Mouse (Mus musculus): ENCODE results near the gene Pyurf. TPM values are rescaled to one million over a fixed set of nuclear protein-coding genes. Genes with fewer than 3 reads are reported as not detected.
A peak's percentile ranks its signal among the peaks of the same experiment; 100 is the strongest.

Pyurf gene
- polyA plus RNA-seq (2015; fragmentation: Nextera tagmentation; extraction: Ambion mirVana) = 13.0 and 13.7 TPM in 2 replicates

DNA sequence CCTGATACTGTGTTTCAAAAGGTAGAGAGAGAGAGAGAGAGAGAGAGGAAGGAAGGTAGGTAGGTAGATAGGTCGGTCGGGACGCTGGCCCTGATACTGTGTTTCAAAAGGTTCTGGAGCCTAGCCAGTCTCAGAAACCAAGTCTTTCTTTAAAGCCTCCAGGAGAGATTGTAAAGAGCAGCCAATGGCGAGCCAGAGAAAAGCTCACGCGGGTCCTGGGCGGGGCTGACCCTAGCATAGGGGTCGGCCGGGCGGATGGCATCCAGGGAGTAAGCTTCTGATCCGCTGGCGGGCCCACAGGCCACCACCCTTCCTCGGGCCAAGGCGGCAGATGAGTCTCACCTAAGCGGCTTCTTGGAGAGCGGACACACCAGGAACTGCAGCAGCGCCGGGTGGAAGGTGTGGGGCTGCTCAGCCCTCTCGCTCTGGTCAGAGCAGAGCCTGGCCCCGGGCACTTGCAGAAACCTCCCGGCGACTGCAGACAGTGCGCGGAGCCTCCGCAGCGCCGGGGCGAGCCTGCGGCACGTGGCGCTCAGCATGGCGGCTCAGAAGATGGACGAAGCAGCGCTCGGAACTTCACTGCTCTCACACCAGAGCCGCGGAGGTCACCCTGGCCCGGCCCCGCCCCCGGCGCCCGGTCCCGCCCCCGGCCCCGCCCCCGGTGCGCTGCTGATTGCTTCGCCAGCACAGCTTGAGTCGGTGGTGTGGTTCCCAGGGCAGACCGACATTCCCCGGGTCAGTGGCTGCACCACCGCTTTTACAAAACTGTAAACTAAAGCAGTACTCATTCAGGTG, at the start of gene Pyurf:
Gene Pyurf (minus strand): TSS at position 612 of the 795 bp plus-strand sequence.
- peak; percentile 97 for ATAC-seq (ENCODE audit: insufficient number of reproducible peaks, insufficient read depth, low FRiP score, low TSS enrichment, low read depth)
- Histone ChIP-seq H3K4me3 (peak within 1 kb of the TSS; percentile 88), H3K27me3 (no peaks in the 10 kb centered on the region), H3K4me1 (no peaks in the 10 kb centered on the region), H3K27ac (peak within 1 kb of the TSS; percentile 93), H3K36me3 (peaks cover 21% of the 10 kb centered on the region), H3K9me3 (no peaks in the 10 kb centered on the region), H3K9ac (peak within 1 kb of the TSS; percentile 83), H3K4me2 (peak within 1 kb of the TSS; percentile 62)
- under 1% methylated on average over 48 of the region's 52 CpGs for WGBS

DNA sequence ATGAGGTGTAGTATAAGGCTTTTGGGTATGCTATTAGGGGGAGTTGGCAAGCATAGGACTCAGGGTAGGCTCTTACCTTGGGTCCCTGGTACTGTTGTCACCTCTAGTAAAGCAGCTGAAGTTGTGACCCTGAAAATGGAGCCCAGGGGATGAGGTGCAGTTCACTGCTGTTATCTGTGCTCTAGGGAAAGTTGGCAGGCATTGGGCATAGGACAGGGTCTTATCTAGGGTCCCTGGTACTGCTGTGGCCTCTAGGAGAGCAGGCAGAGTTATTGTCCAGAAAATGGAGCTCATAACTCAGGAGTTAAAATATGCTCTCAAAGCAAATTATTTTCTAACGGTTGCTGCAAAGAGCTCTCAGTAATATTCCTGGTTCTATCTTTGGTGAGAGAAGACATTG, 29.5 kb upstream of the Pyurf start:
- ATAC-seq (ENCODE audit: insufficient number of reproducible peaks, insufficient read depth, low FRiP score, low TSS enrichment, low read depth) = no peak
- Histone ChIP-seq H3K36me3 (peaks cover 16% of the 10 kb centered on the region), H3K4me2 (no peak overlapping the region)

DNA sequence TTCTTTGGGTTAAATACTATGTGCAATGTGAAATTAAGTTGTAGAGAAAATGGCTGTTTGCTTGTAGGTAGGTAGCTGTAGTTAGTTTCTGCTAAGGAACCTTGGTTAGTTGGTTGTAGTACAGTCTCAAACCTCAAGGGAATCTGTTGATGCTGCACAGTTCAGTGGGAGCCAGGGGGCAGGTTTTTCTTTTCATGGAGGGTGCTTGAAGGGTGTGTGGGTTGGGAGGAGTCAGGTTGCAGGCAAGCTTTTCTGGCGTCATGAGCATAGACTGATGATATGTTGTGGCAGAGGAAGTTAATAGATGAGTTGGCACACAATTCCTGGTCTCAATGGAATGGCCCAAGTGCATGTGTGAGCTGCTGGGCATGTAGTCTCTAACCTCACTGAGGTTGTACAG, 19.8 kb upstream of the Pyurf start:
- H3K9ac ChIP-seq = no peak overlapping the region
- no peak for ATAC-seq (ENCODE audit: insufficient number of reproducible peaks, insufficient read depth, low FRiP score, low TSS enrichment, low read depth)
- WGBS = 14% methylated on average over 1 of the region's 1 CpGs

More for the DNA sequence above, 29.5 kb upstream of the Pyurf start:
- Histone ChIP-seq H3K27ac (no peak overlapping the region), H3K9ac (no peak overlapping the region), H3K9me3 (no peaks in the 10 kb centered on the region), H3K27me3 (no peaks in the 10 kb centered on the region), H3K4me3 (no peak overlapping the region), H3K4me1 (no peaks in the 10 kb centered on the region)
- 92% methylated on average over 1 of the region's 1 CpGs for WGBS

DNA sequence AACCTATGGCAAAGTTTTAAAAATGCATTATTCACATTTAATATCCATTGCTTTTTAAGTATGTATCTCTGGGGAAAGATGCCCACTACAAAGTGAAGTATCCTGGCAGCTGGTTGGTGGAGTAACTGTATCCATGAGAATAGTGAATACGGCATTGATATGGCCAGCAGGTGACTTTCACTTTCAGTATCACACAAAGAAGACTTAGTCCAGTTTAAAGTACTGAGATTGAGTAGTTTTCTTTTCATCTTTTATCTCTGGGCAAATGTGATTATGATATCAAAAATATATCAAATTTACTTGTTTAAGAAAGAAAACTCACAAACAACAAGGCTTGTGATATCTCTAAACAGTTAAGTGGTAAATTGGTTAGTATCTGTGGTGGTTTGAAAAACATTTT, 14.8 kb upstream of the Pyurf start:
- WGBS = 91% methylated on average over 1 of the region's 1 CpGs
- ATAC-seq (ENCODE audit: insufficient number of reproducible peaks, insufficient read depth, low FRiP score, low TSS enrichment, low read depth) = no peak

More for the DNA sequence above, 19.8 kb upstream of the Pyurf start:
- H3K36me3 ChIP-seq = peaks cover 7% of the 10 kb centered on the region; the same call in 1 of the 2 replicates
- no peaks in the 10 kb centered on the region for H3K9me3 ChIP-seq
- H3K4me1 ChIP-seq = peaks cover 5% of the 10 kb centered on the region; the same call in 1 of the 2 replicates
- H3K27me3 ChIP-seq = no peaks in the 10 kb centered on the region
- no peak overlapping the region for H3K4me3 ChIP-seq
- no peak overlapping the region for H3K27ac ChIP-seq
- H3K4me2 ChIP-seq = no peak overlapping the region

DNA sequence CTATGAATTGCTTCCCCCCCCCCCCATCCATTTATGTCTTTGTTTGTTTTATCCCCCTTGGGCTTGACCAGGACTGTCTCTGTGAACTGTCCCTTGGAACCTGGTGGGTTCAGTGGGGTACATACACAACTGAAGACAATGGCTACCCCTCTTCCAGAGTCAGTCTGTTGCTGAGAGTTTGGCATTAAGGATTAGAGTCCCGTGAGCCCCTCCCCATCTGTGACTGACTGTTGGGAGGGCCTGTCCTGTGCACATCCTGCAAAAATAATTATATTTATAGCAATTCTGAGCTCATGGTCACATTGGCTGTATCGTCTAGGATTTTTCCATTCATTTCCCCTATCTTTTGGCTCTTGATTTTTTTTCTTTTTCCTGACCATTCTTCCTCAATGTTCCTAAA, 11.8 kb upstream of the Pyurf start:
- Histone ChIP-seq H3K9me3 (no peaks in the 10 kb centered on the region), H3K4me3 (peak overlapping the region; percentile 70), H3K4me1 (peaks cover 6% of the 10 kb centered on the region; the same call in 1 of the 2 replicates), H3K27me3 (no peaks in the 10 kb centered on the region), H3K9ac (peak overlapping the region; percentile 89), H3K27ac (peak overlapping the region; percentile 99), H3K4me2 (peak overlapping the region; percentile 70), H3K36me3 (no peaks in the 10 kb centered on the region)
- no peak for ATAC-seq (ENCODE audit: insufficient number of reproducible peaks, insufficient read depth, low FRiP score, low TSS enrichment, low read depth)
- 21% methylated on average over 2 of the region's 2 CpGs for WGBS

More for the DNA sequence above, 14.8 kb upstream of the Pyurf start:
- Histone ChIP-seq H3K4me1 (peaks cover 9% of the 10 kb centered on the region; the same call in 1 of the 2 replicates), H3K27me3 (no peaks in the 10 kb centered on the region), H3K9me3 (no peaks in the 10 kb centered on the region), H3K27ac (no peak overlapping the region), H3K4me3 (no peak overlapping the region), H3K9ac (no peak overlapping the region), H3K36me3 (no peaks in the 10 kb centered on the region), H3K4me2 (no peak overlapping the region)

DNA sequence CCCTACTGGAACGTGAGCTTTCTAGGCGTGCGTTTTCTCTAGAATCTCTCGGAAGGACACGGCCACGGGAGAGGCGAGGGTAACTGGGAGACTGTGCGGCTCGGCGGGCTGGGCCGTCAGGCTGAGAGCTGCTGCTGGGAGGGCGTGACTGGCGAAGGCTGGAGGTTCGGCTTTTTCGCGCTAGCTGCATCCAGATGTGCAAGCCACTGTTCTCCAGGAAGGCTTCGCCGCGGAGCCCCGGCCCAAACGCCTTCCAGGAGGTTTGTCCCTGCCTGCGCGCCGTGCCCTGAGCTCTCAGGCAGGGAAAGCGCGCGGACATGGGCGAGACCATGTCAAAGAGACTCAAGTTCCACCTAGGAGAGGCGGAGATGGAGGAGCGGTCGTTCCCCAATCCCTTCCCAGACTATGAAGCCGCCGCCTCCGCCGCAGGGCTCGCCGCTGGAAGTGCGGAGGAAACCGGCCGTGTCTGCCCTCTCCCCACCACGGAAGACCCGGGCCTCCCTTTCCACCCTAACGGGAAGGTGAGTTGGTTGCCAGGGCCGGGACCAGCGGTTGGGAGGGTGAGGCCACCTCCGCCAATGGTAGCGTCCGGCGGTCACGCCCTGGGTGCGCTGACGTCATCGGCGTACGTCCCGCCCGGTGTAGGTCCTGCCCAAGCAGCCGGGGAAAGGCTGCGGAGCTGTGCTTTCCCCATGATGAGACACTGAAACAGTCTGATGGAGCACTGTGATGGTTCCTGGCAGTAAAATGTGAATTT, 11.0 kb upstream of the Pyurf start:
- peak overlapping the region; percentile 99 for H3K27ac ChIP-seq
- peak overlapping the region; percentile 70 for H3K4me3 ChIP-seq
- H3K27me3 ChIP-seq = no peaks in the 10 kb centered on the region
- peak overlapping the region; percentile 70 for H3K4me2 ChIP-seq
- peaks cover 6% of the 10 kb centered on the region; the same call in 1 of the 2 replicates for H3K4me1 ChIP-seq
- under 1% methylated on average over 59 of the region's 59 CpGs for WGBS
- H3K36me3 ChIP-seq = no peaks in the 10 kb centered on the region
- ATAC-seq (ENCODE audit: insufficient number of reproducible peaks, insufficient read depth, low FRiP score, low TSS enrichment, low read depth) = peak; percentile 100
- H3K9ac ChIP-seq = peak overlapping the region; percentile 89
- H3K9me3 ChIP-seq = no peaks in the 10 kb centered on the region

DNA sequence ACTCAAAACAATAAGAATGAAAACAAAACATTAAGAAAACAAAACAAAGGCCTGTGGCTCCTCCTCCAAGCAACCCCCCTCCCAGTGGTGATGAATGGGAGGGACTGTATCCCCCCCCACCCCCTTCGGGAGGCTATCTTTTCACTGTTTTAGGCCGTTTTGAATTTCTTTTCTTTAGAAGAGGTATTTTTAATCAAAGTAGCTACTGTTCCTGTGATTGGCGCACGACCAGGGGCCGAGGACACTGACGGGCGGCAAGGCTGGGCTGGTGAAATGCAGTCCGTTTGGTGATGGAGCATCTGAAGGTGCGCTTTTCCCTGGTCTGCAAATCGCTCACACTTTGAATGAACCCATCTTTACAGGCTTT, 10.5 kb upstream of the Pyurf start, which contains the start of gene Lancl2:
Gene Lancl2 (plus strand): TSS at position 165 of the 367 bp plus-strand sequence.
- Histone ChIP-seq H3K9ac (peak within 1 kb of the TSS; percentile 89), H3K9me3 (no peaks in the 10 kb centered on the region), H3K36me3 (no peaks in the 10 kb centered on the region), H3K27me3 (no peaks in the 10 kb centered on the region), H3K4me3 (peak within 1 kb of the TSS; percentile 70), H3K4me2 (peak within 1 kb of the TSS; percentile 70), H3K4me1 (peaks cover 6% of the 10 kb centered on the region; the same call in 1 of the 2 replicates), H3K27ac (peak within 1 kb of the TSS; percentile 99)
- under 1% methylated on average over 10 of the region's 10 CpGs for WGBS
- ATAC-seq (ENCODE audit: insufficient number of reproducible peaks, insufficient read depth, low FRiP score, low TSS enrichment, low read depth) = no peak; the same call in 1 of the 2 replicates

DNA sequence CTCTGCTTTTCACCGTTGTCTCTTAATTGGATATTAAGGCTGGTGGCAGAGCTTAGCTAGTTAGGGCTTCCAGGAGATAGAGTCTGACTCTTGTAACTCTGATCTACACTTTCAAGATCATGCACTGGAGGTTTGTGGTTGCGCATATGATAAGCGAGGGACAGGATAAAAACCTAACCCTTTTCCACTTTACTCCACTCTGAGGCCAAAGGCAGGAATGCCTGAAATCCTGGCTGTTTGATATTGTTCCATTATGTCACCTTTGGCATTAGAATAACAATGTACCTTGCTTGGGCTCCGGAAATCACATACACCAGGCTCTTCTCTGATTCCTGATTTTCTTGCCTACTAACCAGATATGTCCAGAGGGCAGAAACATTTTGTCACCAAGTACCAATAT, 9.8 kb upstream of the Pyurf start:
- no peaks in the 10 kb centered on the region for H3K9me3 ChIP-seq
- H3K9ac ChIP-seq = no peak overlapping the region
- H3K36me3 ChIP-seq = no peaks in the 10 kb centered on the region
- WGBS = 66% methylated on average over 4 of the region's 4 CpGs
- H3K27ac ChIP-seq = no peak overlapping the region
- no peak overlapping the region for H3K4me3 ChIP-seq
- H3K4me2 ChIP-seq = peak overlapping the region; percentile 70
- ATAC-seq (ENCODE audit: insufficient number of reproducible peaks, insufficient read depth, low FRiP score, low TSS enrichment, low read depth) = no peak
- H3K4me1 ChIP-seq = peaks cover 6% of the 10 kb centered on the region; the same call in 1 of the 2 replicates
- no peaks in the 10 kb centered on the region for H3K27me3 ChIP-seq

DNA sequence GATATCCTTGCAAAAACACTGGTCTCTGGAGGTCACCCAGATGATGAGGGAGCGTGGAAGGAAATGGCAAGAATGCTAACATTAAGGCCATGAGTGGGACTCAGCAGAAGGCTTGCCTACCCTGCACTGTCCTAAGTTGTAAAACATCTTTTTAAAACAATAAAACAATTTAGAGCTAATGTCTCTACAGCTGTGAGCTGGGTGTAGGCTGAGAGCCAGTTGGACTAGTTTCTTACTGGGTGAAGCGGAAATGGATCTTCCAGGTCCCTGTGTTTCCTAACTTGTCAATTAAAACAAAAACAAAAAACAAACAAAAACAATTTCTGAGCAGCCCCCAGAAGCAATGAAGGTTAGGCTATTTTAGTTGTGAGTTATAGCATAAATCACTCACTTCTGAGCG, 1.2 kb upstream of the Pyurf start:
- H3K4me2 ChIP-seq = no peak overlapping the region
- H3K9ac ChIP-seq = no peak overlapping the region

DNA sequence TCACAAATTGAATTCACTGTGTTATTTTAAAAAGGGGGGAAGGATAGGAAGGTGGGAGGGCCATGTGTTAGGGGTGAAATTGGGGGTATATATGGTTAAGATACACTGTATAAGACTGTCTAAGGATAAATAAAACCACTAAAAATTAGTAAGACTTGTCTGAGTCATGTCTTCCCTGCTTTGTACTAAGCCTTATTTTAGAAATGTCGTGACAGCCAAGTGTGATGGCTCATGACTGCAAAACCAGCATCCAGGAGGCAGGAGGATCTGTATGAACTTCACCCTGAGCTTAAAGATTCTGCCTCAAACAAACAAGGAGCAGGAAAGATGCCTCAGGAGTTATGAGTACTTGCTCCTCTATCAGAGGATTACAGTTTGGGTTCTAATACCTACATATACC, 7.7 kb downstream of the Pyurf start:
- WGBS = 97% methylated on average over 1 of the region's 1 CpGs
- Histone ChIP-seq H3K27ac (no peak overlapping the region), H3K4me3 (no peak overlapping the region), H3K36me3 (peaks cover 26% of the 10 kb centered on the region), H3K27me3 (no peaks in the 10 kb centered on the region), H3K9me3 (no peaks in the 10 kb centered on the region), H3K4me1 (no peaks in the 10 kb centered on the region), H3K9ac (no peak overlapping the region), H3K4me2 (no peak overlapping the region)
- ATAC-seq (ENCODE audit: insufficient number of reproducible peaks, insufficient read depth, low FRiP score, low TSS enrichment, low read depth) = no peak

More for the DNA sequence above, 1.2 kb upstream of the Pyurf start:
- 82% methylated on average over 3 of the region's 3 CpGs for WGBS
- no peak overlapping the region for H3K27ac ChIP-seq
- no peaks in the 10 kb centered on the region for H3K4me1 ChIP-seq
- no peak for ATAC-seq (ENCODE audit: insufficient number of reproducible peaks, insufficient read depth, low FRiP score, low TSS enrichment, low read depth)
- no peaks in the 10 kb centered on the region for H3K9me3 ChIP-seq
- peaks cover 9% of the 10 kb centered on the region; the same call in 1 of the 2 replicates for H3K36me3 ChIP-seq
- H3K4me3 ChIP-seq = no peak overlapping the region
- H3K27me3 ChIP-seq = no peaks in the 10 kb centered on the region

DNA sequence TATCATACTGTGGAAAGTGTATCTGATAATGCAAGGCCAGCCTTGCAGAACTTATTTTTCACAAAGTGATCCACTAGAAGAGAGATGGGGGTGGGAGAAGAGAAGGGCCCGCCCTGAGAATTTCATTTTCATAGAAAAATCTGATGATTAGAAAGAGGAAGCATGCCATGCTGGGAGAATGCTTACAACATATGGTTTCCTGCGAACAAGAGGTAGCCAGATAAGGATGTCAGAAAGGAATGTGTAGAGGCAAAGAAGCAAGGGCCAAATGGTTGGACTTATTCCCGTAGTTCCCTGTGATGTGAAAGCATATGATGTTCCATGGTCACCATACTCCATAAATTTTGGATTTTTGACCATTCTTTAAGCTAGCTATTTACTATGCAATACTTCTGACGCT, 30.6 kb downstream of the Pyurf start:
- WGBS = 84% methylated on average over 4 of the region's 4 CpGs

More for the DNA sequence above, 30.6 kb downstream of the Pyurf start:
- no peak for ATAC-seq (ENCODE audit: insufficient number of reproducible peaks, insufficient read depth, low FRiP score, low TSS enrichment, low read depth)
- H3K27ac ChIP-seq = no peak overlapping the region
- no peaks in the 10 kb centered on the region for H3K9me3 ChIP-seq
- no peaks in the 10 kb centered on the region for H3K36me3 ChIP-seq
- no peak overlapping the region for H3K9ac ChIP-seq
- no peaks in the 10 kb centered on the region for H3K4me1 ChIP-seq
- no peak overlapping the region for H3K4me2 ChIP-seq
- no peaks in the 10 kb centered on the region for H3K27me3 ChIP-seq
- no peak overlapping the region for H3K4me3 ChIP-seq

Data from embryonic facial prominence, embryonic 13.5 days (tissue).